Mouse (Mus musculus) heart, embryonic 14.5 days (tissue): ENCODE results near the gene Hist1h3f. TPM values are rescaled to one million over a fixed set of nuclear protein-coding genes. Genes with fewer than 3 reads are reported as not detected.
"Not testable (repeated sequence)": the region's sequence is repeated elsewhere in the genome, so short reads cannot be mapped to it uniquely, and the experiment has no call there.

Experiments used
- ATAC-seq: fragments of 200-750 bp; cut with Nextera tagmentation; 2 replicates; pipeline ENCODE4 v1.8.0; 2017; ENCODE audit warnings: low read depth, moderate TSS enrichment; ENCODE audit not compliant: insufficient number of reproducible peaks, insufficient read depth, low FRiP score
- H3K27ac ChIP-seq, 2 experiments: fragments of 200-500 bp in 1 of 2; fragments of 300-500 bp in 1 of 2; sonication (generic) in 1 of 2; replicated peaks in 1 of 2; 2 replicates each; pipeline ENCODE4 v1.5.1; 2012 to 2014; ENCODE audit warnings: low read depth in 2 of 2, low read length in 2 of 2, control low read depth in 1 of 2, mild to moderate bottlenecking in 1 of 2, mixed read lengths in 1 of 2; ENCODE audit not compliant: control insufficient read depth in 1 of 2, insufficient read depth in 1 of 2
- H3K27me3 ChIP-seq: fragments of 300-500 bp; sonication (generic); 2 replicates; pipeline ENCODE4 v1.6.1; 2014; ENCODE audit warnings: mild to moderate bottlenecking, low read length, control low read depth; ENCODE audit not compliant: control insufficient read depth, insufficient read depth
- H3K36me3 ChIP-seq: fragments of 300-500 bp; sonication (generic); 2 replicates; pipeline ENCODE4 v1.6.1; 2014; ENCODE audit warnings: mild to moderate bottlenecking, control low read depth, low read length, mixed read lengths; ENCODE audit not compliant: control insufficient read depth, insufficient read depth
- H3K4me1 ChIP-seq, 2 experiments: fragments of 200-500 bp in 1 of 2; fragments of 300-500 bp in 1 of 2; sonication (generic) in 1 of 2; 2 replicates each; pipeline ENCODE4 v1.6.1; 2012 to 2014; ENCODE audit warnings: low read length in 2 of 2, control low read depth in 1 of 2, mixed read lengths in 1 of 2; ENCODE audit not compliant: control insufficient read depth in 2 of 2, insufficient read depth in 2 of 2
- H3K4me2 ChIP-seq: fragments of 300-500 bp; sonication (generic); 2 replicates; pipeline ENCODE4 v1.6.1; 2014; ENCODE audit warnings: mild to moderate bottlenecking, low read length
- H3K4me3 ChIP-seq, 2 experiments: fragments of 200-500 bp in 1 of 2; fragments of 300-500 bp in 1 of 2; sonication (generic) in 1 of 2; 2 replicates each; pipeline ENCODE4 v1.5.1; 2012 to 2014; ENCODE audit warnings: low read length in 2 of 2, mild to moderate bottlenecking in 2 of 2, control low read depth in 1 of 2, low read depth in 1 of 2, moderate library complexity in 1 of 2; ENCODE audit not compliant: control insufficient read depth in 1 of 2, insufficient read depth in 1 of 2
- H3K9ac ChIP-seq: fragments of 300-500 bp; sonication (generic); 2 replicates; pipeline ENCODE4 v1.6.1; 2014; ENCODE audit warnings: mild to moderate bottlenecking, low read length
- H3K9me3 ChIP-seq: fragments of 300-500 bp; sonication (generic); 2 replicates; pipeline ENCODE4 v1.6.1; 2016; ENCODE audit warnings: low read length, control low read depth; ENCODE audit not compliant: control insufficient read depth
- WGBS: fragments of 180-500 bp; shearing (Covaris S2); extraction: QIAGEN DNeasy Blood & Tissue Kit; methylation state at CpG from one replicate; pipeline ENCODE4 v1.1.7; 2014; 5-methylcytosine and 5-hydroxymethylcytosine counted together
- polyA plus RNA-seq: library from polyadenylated mRNA; unstranded; fragments of >200 nt; fragmentation: Nextera tagmentation; extraction: Ambion mirVana; gene quantifications from 2 replicates; pipeline ENCODE4 v1.2.1, GENCODE M21; 2014

Gene Hist1h3f
- polyA plus RNA-seq, 1 experiment from 2014 or later = 0.72 TPM

DNA sequence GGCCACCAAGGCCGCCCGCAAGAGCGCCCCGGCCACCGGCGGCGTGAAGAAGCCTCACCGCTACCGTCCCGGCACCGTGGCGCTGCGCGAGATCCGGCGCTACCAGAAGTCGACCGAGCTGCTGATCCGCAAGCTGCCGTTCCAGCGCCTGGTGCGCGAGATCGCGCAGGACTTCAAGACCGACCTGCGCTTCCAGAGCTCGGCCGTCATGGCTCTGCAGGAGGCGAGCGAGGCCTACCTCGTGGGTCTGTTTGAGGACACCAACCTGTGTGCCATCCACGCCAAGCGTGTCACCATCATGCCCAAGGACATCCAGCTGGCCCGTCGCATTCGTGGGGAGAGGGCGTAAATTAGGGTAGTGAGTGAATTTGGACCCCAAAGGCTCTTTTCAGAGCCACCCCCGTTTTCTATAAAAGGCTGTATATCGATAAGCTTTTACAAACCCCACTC lies 32.0 kb downstream of the Hist1h3f start:
- Histone ChIP-seq H3K4me1 (peaks cover 3 to 18% of the 10 kb centered on the region in 2 experiments; a peak in 3 of 4 replicates), H3K4me3 (peak overlapping the region; percentile 37 to 44), H3K27ac (peak overlapping the region; percentile 45 to 67), H3K4me2 (peak overlapping the region; percentile 70), H3K9ac (peak overlapping the region; percentile 79)
- WGBS = 2% methylated on average over 11 of the region's 40 CpGs
- H3K27me3 ChIP-seq, H3K36me3 ChIP-seq, H3K9me3 ChIP-seq, ATAC-seq: not testable (repeated sequence)

GRCm38 (mm10) chr13:23576351-23576881 lies 32.6 kb downstream of the Hist1h3f start:
- Histone ChIP-seq H3K27ac (peak overlapping the region; percentile 61 to 67), H3K4me1 (peaks cover 3 to 18% of the 10 kb centered on the region in 2 experiments; a peak in 3 of 4 replicates), H3K4me2 (peak overlapping the region; percentile 70), H3K27me3 (no peaks in the 10 kb centered on the region), H3K36me3 (no peaks in the 10 kb centered on the region), H3K9ac (peak overlapping the region; percentile 79), H3K4me3 (peak overlapping the region; percentile 18 to 44), H3K9me3 (no peaks in the 10 kb centered on the region)
- 26% methylated on average over 7 of the region's 7 CpGs for WGBS
- ATAC-seq = no peak

DNA sequence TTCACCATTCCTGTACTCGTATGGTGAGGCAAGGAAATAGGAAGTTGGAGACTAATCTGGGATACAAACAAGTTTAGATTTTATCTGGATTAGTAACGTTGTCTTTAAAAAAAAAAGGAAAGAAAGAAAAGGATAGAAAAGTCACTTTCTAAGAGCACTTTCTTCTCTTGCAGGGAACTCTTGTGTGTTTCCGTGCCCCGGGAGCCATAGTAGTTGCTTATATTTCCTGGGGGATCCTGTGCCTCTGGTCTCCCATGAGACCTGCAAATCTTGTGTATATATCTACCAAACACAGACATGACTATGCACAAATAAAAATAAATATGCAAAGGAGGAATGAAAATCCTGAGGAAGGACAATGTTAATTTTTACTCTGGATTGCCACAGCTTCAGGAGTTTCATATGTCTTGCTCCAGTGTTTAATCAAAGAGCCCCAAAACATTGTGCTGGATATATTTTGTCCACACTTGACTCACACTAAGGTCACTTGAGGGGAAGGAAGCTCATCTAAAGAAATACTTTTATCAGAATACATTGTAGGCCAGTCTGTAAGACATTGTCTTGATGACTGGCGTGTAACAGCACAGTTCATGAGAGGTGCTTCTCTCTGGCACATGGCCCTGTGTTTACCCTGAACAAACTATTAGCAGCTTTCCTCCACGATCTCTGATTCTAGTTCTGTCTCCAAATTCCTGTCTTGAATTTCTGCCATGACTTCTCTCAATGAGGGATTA lies 33.2 kb downstream of the Hist1h3f start:
- no peaks in the 10 kb centered on the region for H3K27me3 ChIP-seq
- H3K4me3 ChIP-seq = peak overlapping the region in 1 of 2 experiments; percentile 44; a peak in 2 of 4 replicates
- H3K9ac ChIP-seq = peak overlapping the region; percentile 79
- H3K9me3 ChIP-seq = no peaks in the 10 kb centered on the region
- peak overlapping the region; percentile 70 for H3K4me2 ChIP-seq
- WGBS = 64% methylated on average over 6 of the region's 6 CpGs
- no peak for ATAC-seq
- H3K36me3 ChIP-seq = no peaks in the 10 kb centered on the region
- peak overlapping the region; percentile 61 to 67; a peak in 3 of 4 replicates for H3K27ac ChIP-seq
- peaks cover 3 to 21% of the 10 kb centered on the region in 2 experiments for H3K4me1 ChIP-seq

DNA sequence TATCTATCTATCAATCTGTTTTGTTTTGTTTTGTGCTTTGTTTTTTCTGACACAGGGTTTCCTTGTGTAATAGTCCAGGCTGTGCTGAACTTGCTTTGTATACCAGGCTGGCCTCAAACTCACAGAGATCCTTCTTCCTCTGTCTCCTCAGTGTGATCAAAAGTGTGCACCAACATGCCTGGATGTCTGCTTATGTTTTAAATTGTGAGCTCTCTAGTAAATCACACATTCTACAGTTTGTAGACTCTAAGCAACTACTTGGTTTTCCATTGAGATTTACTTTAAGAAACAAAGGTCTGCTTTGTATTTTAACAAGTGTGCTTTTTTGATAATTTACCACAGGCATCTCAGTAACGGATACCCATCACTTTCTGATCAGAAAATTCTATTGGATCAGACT lies 34.0 kb downstream of the Hist1h3f start:
- Histone ChIP-seq H3K4me1 (peaks cover 3 to 24% of the 10 kb centered on the region in 2 experiments), H3K9me3 (no peaks in the 10 kb centered on the region), H3K27ac (no peak overlapping the region), H3K4me2 (no peak overlapping the region), H3K9ac (no peak overlapping the region), H3K4me3 (no peak overlapping the region), H3K27me3 (no peaks in the 10 kb centered on the region), H3K36me3 (no peaks in the 10 kb centered on the region)
- WGBS = 86% methylated on average over 1 of the region's 1 CpGs
- ATAC-seq = no peak

DNA sequence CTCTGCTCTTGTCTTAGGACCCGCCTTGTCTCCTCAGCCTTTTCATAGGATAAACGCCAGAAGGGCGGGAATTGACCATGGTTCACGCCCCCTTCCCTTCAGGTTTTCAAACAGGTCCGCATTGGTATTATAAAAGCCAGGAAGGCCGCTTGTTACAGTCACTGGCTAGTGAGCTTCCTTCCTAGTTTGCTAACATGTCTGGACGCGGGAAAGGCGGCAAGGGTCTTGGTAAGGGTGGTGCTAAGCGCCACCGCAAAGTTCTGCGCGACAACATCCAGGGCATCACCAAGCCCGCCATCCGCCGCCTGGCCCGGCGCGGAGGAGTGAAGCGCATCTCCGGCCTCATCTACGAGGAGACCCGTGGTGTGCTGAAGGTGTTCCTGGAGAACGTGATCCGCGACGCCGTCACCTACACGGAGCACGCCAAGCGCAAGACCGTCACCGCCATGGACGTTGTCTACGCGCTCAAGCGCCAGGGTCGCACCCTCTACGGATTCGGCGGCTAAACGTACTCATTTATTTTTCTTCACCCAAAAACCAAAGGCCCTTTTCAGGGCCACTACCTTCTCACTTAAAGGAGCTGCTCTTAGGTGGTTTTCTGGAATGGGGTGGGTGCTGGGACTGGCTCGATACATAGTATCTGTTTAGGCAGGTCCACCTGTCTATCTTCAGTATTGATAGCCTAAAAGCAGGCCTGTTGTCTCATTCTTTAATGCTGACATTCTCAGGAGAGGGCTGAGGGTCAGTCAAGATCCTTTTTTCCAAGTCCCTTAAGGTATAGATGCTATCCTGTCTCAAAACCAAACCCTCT lies 37.8 kb downstream of the Hist1h3f start, which contains the start of gene Hist1h4d:
TSS of gene Hist1h4d (plus strand) at position 191 of the 811 bp plus-strand sequence.
- Histone ChIP-seq H3K4me1 (peaks cover 4 to 19% of the 10 kb centered on the region in 2 experiments), H3K9me3 (no peaks in the 10 kb centered on the region), H3K27ac (peak within 1 kb of the TSS; percentile 78 to 79), H3K4me2 (peak within 1 kb of the TSS; percentile 85), H3K4me3 (peak within 1 kb of the TSS; percentile 50 to 58), H3K27me3 (no peaks in the 10 kb centered on the region), H3K36me3 (no peaks in the 10 kb centered on the region), H3K9ac (peak within 1 kb of the TSS; percentile 82)
- ATAC-seq = peak; percentile 80
- WGBS = under 1% methylated on average over 42 of the region's 43 CpGs

GRCm38 (mm10) chr13:23582219-23583056 lies 38.6 kb downstream of the Hist1h3f start:
- 20% methylated on average over 6 of the region's 6 CpGs for WGBS
- H3K9ac ChIP-seq = peak overlapping the region; percentile 82
- ATAC-seq = no peak

More at GRCm38 (mm10) chr13:23582219-23583056, 38.6 kb downstream of the Hist1h3f start:
- Histone ChIP-seq H3K4me1 (peaks cover 5 to 15% of the 10 kb centered on the region in 2 experiments), H3K27ac (peak overlapping the region; percentile 78 to 79), H3K9me3 (no peaks in the 10 kb centered on the region), H3K4me2 (peak overlapping the region; percentile 85), H3K4me3 (peak overlapping the region; percentile 50 to 58; a peak in 3 of 4 replicates), H3K27me3 (no peaks in the 10 kb centered on the region), H3K36me3 (no peaks in the 10 kb centered on the region)
